Mouse (Mus musculus) brain, adult 10 weeks (tissue): ENCODE data around the gene Ltbr. TPM values are rescaled to one million over a fixed set of nuclear protein-coding genes. Genes with fewer than 3 reads are reported as not detected.

Source experiments
- polyA plus RNA-seq: library from polyadenylated mRNA; stranded (reverse); fragments of 350-450 nt; fragmentation: Illumina TruSeq; extraction: RNeasy Lipid Tissue Mini Kit (QIAGEN cat#74804); gene quantifications from one replicate; pipeline ENCODE4 v1.2.3, GENCODE M21; 2015; ENCODE audit warnings: low read depth, low replicate concordance

The Ltbr gene
- polyA plus RNA-seq: 11.3 TPM

GRCm38 (mm10) chr6:125313546-125314230, at the start of gene Ltbr:
Gene Ltbr, minus strand, starts transcription at chr6:125313885.

GRCm38 (mm10) chr6:125348721-125349574, 35.3 kb upstream of the Ltbr start, which contains the start of gene Tnfrsf1a:
Gene Tnfrsf1a, plus strand, starts transcription at chr6:125349362.

GRCm38 (mm10) chr6:125320323-125320722, 6.6 kb upstream of the Ltbr start, which contains the start of gene Scnn1a:
Gene Scnn1a, plus strand, starts transcription at chr6:125320659.

GRCm38 (mm10) chr6:125285890-125286289, 27.8 kb downstream of the Ltbr start, which contains the start of gene Tuba3a:
Gene Tuba3a, minus strand, starts transcription at chr6:125286042.

Other genes with a start within 250 kb of the Ltbr start
- gene Lpar5, start 246.0 kb downstream of the Ltbr start, polyA plus RNA-seq: not detected
- gene Chd4, start 217.9 kb downstream of the Ltbr start, polyA plus RNA-seq: 73.7 TPM
- gene Nop2, start 182.0 kb downstream of the Ltbr start, polyA plus RNA-seq: 19.9 TPM
- 47.2 TPM for gene Iffo1, start 168.6 kb downstream of the Ltbr start, polyA plus RNA-seq
- gene Gapdh, start 147.4 kb downstream of the Ltbr start, polyA plus RNA-seq: 3,136 TPM
- gene Ncapd2, start 122.2 kb downstream of the Ltbr start, polyA plus RNA-seq: 21.1 TPM
- gene Mrpl51, start 122.1 kb downstream of the Ltbr start, polyA plus RNA-seq: 88.5 TPM
- gene Vamp1, start 98.3 kb downstream of the Ltbr start, polyA plus RNA-seq: 241 TPM
- gene Tapbpl, start 82.0 kb downstream of the Ltbr start, polyA plus RNA-seq: 6.2 TPM
- gene Cd27, start 76.9 kb downstream of the Ltbr start, polyA plus RNA-seq: not detected
- not detected for gene Tuba3a, start 27.8 kb downstream of the Ltbr start, polyA plus RNA-seq
- gene Scnn1a, start 6.8 kb upstream of the Ltbr start, polyA plus RNA-seq: 3.2 TPM
- 10.8 TPM for gene Tnfrsf1a, start 35.5 kb upstream of the Ltbr start, polyA plus RNA-seq
- gene Plekhg6, start 66.9 kb upstream of the Ltbr start, polyA plus RNA-seq: not detected
- gene Cd9, start 180.9 kb upstream of the Ltbr start, polyA plus RNA-seq: 138 TPM
- 11.0 TPM for gene Vwf, start 232.9 kb upstream of the Ltbr start, polyA plus RNA-seq